Mouse (Mus musculus): Measurements from ENCODE around the gene F11r. TPM values are rescaled to one million over a fixed set of nuclear protein-coding genes. Genes with fewer than 3 reads are reported as not detected.

Gene F11r
- total and polyA plus RNA-seq, 3 experiments, result 0.31 to 1.8 TPM; not detected in 1

DNA sequence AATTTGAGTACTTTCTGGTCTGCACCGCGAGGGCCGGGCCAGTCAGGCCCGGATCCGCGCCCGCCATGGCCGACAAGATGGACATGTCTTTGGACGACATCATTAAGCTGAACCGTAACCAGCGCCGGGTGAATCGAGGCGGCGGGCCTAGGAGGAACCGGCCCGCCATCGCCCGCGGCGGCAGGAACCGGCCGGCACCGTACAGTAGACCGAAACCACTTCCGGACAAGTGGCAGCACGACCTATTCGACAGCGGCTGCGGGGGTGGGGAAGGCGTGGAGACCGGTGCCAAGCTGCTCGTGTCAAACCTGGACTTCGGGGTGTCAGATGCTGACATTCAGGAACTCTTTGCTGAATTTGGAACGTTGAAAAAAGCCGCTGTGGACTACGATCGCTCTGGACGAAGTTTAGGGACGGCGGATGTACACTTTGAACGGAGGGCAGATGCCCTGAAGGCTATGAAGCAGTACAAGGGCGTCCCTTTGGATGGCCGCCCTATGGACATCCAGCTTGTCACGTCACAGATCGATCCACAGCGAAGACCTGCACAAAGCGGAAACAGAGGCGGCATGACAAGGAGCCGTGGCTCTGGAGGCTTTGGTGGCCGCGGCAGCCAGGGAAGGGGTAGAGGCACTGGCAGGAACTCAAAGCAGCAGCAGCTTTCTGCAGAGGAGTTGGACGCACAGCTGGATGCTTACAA, 66.4 kb downstream of the F11r start (continued):
- TF ChIP-seq BHLHE40 (IDR thresholded peaks at IDR 0.05; ENCODE audit: borderline replicate concordance, low read depth, low read length), result no peak
- peak; percentile 72; the same call in 1 of the 2 replicates for TF ChIP-seq MXI1 (IDR thresholded peaks at IDR 0.05; ENCODE audit: low read depth, low read length)
- TF ChIP-seq CTCF (IDR thresholded peaks at IDR 0.05 in 2 of 3, conservative IDR thresholded peaks at IDR 0.05 in 1 of 3; ENCODE audit: control insufficient read depth in 1 of 3, insufficient read depth in 1 of 3, low read depth in 2 of 3, low read length in 3 of 3, poor library complexity in 1 of 3, severe bottlenecking in 1 of 3), result no peak

DNA sequence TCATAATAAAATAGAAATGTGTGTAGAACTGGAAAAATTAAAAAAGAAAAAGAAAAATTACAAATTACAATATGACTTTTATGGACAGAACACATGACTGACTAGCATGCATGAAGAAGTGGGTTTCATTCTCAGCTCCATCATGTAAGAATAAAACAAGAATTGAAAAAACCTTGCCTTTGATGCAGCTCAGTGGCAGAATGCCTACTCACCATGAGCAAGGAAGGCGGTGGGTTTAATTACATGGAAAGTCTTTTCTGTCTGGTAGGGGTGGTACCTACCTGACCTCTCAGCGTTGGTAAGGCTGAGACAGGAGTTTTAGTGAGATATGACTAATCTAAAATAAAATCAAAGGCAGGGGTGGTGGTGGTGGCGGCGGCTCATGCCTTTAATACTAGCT, 67.3 kb downstream of the F11r start:
- DNase-seq (ENCODE audit: low read depth, low spot score), result peak; percentile 51
- Histone ChIP-seq H3K9me3 (replicated peaks; ENCODE audit: insufficient read depth, low read length) (no peaks in the 10 kb centered on the region), H3K27ac (ENCODE audit: control insufficient read depth, low read depth, low read length) (no peak overlapping the region), H3K9ac (ENCODE audit: control insufficient read depth, low read depth, low read length, poor library complexity, severe bottlenecking) (peak overlapping the region; percentile 35), H3K36me3 (ENCODE audit: control insufficient read depth in 1 of 2, insufficient read depth in 2 of 2, low read length in 2 of 2) (no peaks in the 10 kb centered on the region; a peak in 1 of 4 replicates), H3K79me2 (ENCODE audit: control insufficient read depth, insufficient read depth, low read length, poor library complexity) (peaks cover 5% of the 10 kb centered on the region; the same call in 1 of the 2 replicates), H3K4me1 (ENCODE audit: control insufficient read depth in 1 of 2, insufficient read depth in 2 of 2, low read length in 2 of 2) (0 out of 4 replicates have a peak, but pooled peaks cover 0 to 5% of the 10 kb centered on the region in 2 experiments), H3K27me3 (ENCODE audit: control insufficient read depth in 1 of 2, insufficient read depth in 2 of 2, low read length in 2 of 2) (peaks cover 1 to 2% of the 10 kb centered on the region in 2 experiments; a peak in 2 of 4 replicates), H3K4me3 (ENCODE audit: control insufficient read depth in 1 of 2, insufficient read depth in 1 of 2, low read depth in 2 of 2, low read length in 2 of 2) (peak overlapping the region; percentile 44 to 82)
- TF ChIP-seq CHD2 (IDR thresholded peaks at IDR 0.05; ENCODE audit: low read length) (no peak), TCF12 (IDR thresholded peaks at IDR 0.05; ENCODE audit: low read depth, low read length) (0 out of 2 replicates have a peak, but pooled peaks have one; percentile 11), ZNF384 (IDR thresholded peaks at IDR 0.05; ENCODE audit: low read depth, low read length) (0 out of 2 replicates have a peak, but pooled peaks have one; percentile 5), NELFE (IDR thresholded peaks at IDR 0.05; ENCODE audit: low read depth, low read length) (no peak)

DNA sequence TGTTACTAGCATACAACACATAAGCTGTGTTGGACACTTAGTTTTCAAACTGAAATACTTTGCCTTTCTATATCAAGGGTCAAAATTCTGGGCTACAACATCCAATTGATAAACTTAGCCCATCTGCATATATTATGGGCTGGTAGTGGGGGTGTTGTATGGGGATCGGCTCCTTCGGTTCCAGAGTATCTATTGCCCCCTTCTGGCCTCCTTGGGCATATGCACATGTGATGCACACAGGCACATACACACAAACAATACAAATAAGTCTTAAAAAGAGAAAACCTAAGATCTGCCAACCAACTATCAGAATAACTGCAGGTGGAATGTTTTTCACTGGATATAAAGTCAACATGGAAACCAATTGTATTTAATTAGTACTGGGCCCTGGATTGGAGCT, 75.9 kb downstream of the F11r start:
- Histone ChIP-seq H3K27ac (ENCODE audit: control insufficient read depth, low read depth, low read length) (no peak overlapping the region), H3K9ac (ENCODE audit: control insufficient read depth, low read depth, low read length, poor library complexity, severe bottlenecking) (no peak overlapping the region), H3K4me1 (ENCODE audit: control insufficient read depth in 1 of 2, insufficient read depth in 2 of 2, low read length in 2 of 2) (no peaks in the 10 kb centered on the region), H3K79me2 (ENCODE audit: control insufficient read depth, insufficient read depth, low read length, poor library complexity) (no peaks in the 10 kb centered on the region), H3K9me3 (replicated peaks; ENCODE audit: insufficient read depth, low read length) (no peaks in the 10 kb centered on the region), H3K27me3 (ENCODE audit: control insufficient read depth in 1 of 2, insufficient read depth in 2 of 2, low read length in 2 of 2) (peaks cover 1 to 2% of the 10 kb centered on the region in 2 experiments; a peak in 2 of 4 replicates), H3K36me3 (ENCODE audit: control insufficient read depth in 1 of 2, insufficient read depth in 2 of 2, low read length in 2 of 2) (no peaks in the 10 kb centered on the region), H3K4me3 (ENCODE audit: control insufficient read depth in 1 of 2, insufficient read depth in 1 of 2, low read depth in 2 of 2, low read length in 2 of 2) (no peak overlapping the region)
- DNase-seq (ENCODE audit: low read depth, low spot score), result no peak
- TF ChIP-seq CHD2 (IDR thresholded peaks at IDR 0.05; ENCODE audit: low read length) (no peak), USF1 (IDR thresholded peaks at IDR 0.05; ENCODE audit: low read depth, low read length) (no peak), CTCF (IDR thresholded peaks at IDR 0.05 in 2 of 3, conservative IDR thresholded peaks at IDR 0.05 in 1 of 3; ENCODE audit: control insufficient read depth in 1 of 3, insufficient read depth in 1 of 3, low read depth in 2 of 3, low read length in 3 of 3, poor library complexity in 1 of 3, severe bottlenecking in 1 of 3) (peak; percentile 15 to 35 (median 34); a peak in 4 of 6 replicates)

DNA sequence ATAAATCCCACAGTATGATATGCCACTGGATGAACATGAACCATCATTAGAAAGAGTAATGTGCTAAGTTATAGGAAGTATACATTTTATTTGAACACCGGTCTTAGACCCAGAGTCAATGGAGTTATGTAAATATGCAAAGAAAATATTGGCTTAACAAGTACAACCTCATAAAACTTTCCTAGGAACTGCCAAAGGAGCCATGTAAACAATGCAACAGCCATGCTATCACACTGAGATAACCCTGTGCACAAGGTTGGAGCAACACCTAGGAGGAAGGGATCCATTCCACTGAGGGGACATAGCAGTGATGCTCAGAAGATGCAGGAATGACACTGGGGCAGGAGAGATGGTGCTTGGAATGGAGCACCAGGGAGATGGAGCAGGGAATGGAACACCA, 76.4 kb downstream of the F11r start:
- Histone ChIP-seq H3K9ac (ENCODE audit: control insufficient read depth, low read depth, low read length, poor library complexity, severe bottlenecking) (no peak overlapping the region), H3K4me1 (ENCODE audit: control insufficient read depth in 1 of 2, insufficient read depth in 2 of 2, low read length in 2 of 2) (no peaks in the 10 kb centered on the region), H3K9me3 (replicated peaks; ENCODE audit: insufficient read depth, low read length) (no peaks in the 10 kb centered on the region), H3K36me3 (ENCODE audit: control insufficient read depth in 1 of 2, insufficient read depth in 2 of 2, low read length in 2 of 2) (no peaks in the 10 kb centered on the region), H3K79me2 (ENCODE audit: control insufficient read depth, insufficient read depth, low read length, poor library complexity) (no peaks in the 10 kb centered on the region), H3K27me3 (ENCODE audit: control insufficient read depth in 1 of 2, insufficient read depth in 2 of 2, low read length in 2 of 2) (peaks cover 1 to 2% of the 10 kb centered on the region in 2 experiments; a peak in 2 of 4 replicates), H3K27ac (ENCODE audit: control insufficient read depth, low read depth, low read length) (no peak overlapping the region), H3K4me3 (ENCODE audit: control insufficient read depth in 1 of 2, insufficient read depth in 1 of 2, low read depth in 2 of 2, low read length in 2 of 2) (no peak overlapping the region)
- no peak for DNase-seq (ENCODE audit: low read depth, low spot score)
- TF ChIP-seq NRF1 (IDR thresholded peaks at IDR 0.05; ENCODE audit: insufficient read depth, low read depth, low read length, poor library complexity, severe bottlenecking) (no peak), UBTF (IDR thresholded peaks at IDR 0.05; ENCODE audit: borderline replicate concordance, insufficient read depth, low read depth, low read length) (no peak), POLR2AphosphoS2 (IDR thresholded peaks at IDR 0.05; ENCODE audit: low read length) (no peak), MAFK (IDR thresholded peaks at IDR 0.05; ENCODE audit: borderline replicate concordance, low read depth, low read length) (no peak), ZC3H11A (IDR thresholded peaks at IDR 0.05; ENCODE audit: low read depth, low read length) (no peak), EP300 (IDR thresholded peaks at IDR 0.05; ENCODE audit: low read depth in 1 of 2, low read length in 2 of 2) (no peak), MEF2A (IDR thresholded peaks at IDR 0.05; ENCODE audit: extremely low read depth, insufficient replicate concordance, low read depth, low read length, poor library complexity, severe bottlenecking) (no peak), RCOR1 (IDR thresholded peaks at IDR 0.05; ENCODE audit: low read depth, low read length) (no peak), MAZ (IDR thresholded peaks at IDR 0.05; ENCODE audit: low read depth, low read length) (no peak), JUND (IDR thresholded peaks at IDR 0.05; ENCODE audit: low read depth, low read length) (no peak), BHLHE40 (IDR thresholded peaks at IDR 0.05; ENCODE audit: borderline replicate concordance, low read depth, low read length) (no peak), RAD21 (IDR thresholded peaks at IDR 0.05; ENCODE audit: low read depth, low read length) (no peak), MYB (IDR thresholded peaks at IDR 0.05; ENCODE audit: low read depth, low read length) (no peak), CHD1 (IDR thresholded peaks at IDR 0.05; ENCODE audit: low read depth, low read length) (no peak)

Measured in MEL (cell line).